Mouse (Mus musculus): ENCODE measurements around the gene Cep250.

Cep250 gene

DNA sequence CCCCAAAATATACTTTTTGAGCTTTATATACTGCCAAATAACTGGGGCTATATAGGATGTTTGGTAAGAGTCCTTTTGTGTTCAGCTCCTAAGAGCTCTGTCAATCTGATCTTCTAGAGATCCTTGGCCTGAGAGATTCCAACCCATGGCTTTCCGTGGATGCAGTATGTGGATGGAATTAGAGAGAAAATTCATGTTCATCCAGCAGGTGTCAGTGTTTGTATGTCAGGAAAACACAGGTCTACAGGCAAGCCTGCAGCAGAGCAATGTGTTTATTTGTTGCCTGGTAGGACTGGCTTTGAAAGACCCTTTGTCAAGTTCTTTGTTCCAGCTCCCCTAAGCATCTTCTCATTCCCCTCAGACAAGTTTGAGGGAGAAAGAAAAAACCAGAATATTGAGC is 6.7 kb downstream of the Cep250 start:
- no peak for DNase-seq (ENCODE audit: low read depth, low spot score)

DNA sequence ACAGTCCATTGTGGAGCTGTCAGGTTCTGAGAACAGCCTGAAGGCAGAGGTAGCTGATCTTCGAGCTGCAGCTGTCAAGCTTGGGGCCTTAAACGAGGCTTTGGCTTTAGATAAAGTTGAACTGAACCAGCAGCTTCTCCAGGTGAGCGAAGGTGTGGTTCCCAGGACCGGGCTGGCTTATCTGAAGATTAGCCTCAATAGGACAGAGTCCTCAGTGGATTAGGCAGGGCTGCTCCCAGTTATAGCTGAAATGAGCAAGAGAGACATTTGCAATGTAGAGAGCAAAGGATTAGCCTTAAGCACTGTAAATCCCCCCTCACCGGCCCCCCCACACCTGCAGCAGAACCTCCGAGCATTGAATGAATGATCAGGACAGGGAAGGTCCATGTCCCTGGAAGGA is 17.1 kb downstream of the Cep250 start:
- DNase-seq (ENCODE audit: low read depth, low spot score), result no peak

DNA sequence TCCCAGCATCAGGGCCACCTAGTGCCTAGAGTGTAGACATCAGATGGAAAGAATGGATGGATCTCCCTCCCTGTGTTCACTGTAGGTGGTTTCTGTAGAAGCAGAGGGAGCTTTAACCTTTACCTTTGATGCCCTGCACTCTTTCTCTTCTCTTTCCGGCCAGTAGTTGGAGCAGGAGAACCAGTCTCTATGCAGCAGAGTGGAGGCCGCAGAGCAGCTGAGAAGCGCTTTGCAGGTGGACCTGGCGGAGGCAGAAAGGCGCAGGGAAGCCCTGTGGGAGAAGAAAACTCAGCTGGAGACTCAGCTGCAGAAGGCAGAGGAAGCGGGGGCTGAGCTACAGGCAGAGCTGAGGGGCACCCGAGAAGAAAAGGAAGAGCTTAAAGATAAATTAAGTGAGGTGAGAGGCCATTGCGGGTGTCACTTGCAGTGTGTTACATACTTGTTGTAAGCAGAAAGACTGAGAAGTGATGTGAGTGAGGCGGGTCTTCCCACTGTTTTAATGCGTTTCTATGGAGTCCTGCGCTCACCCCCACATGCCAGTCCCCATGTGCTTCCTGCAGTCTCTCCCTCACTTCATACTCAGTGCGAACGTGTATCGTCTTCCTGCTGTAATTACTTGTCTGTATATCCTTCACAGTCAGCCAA is 18.0 kb downstream of the Cep250 start:
- DNase-seq (ENCODE audit: low read depth, low spot score), result peak; percentile 63

DNA sequence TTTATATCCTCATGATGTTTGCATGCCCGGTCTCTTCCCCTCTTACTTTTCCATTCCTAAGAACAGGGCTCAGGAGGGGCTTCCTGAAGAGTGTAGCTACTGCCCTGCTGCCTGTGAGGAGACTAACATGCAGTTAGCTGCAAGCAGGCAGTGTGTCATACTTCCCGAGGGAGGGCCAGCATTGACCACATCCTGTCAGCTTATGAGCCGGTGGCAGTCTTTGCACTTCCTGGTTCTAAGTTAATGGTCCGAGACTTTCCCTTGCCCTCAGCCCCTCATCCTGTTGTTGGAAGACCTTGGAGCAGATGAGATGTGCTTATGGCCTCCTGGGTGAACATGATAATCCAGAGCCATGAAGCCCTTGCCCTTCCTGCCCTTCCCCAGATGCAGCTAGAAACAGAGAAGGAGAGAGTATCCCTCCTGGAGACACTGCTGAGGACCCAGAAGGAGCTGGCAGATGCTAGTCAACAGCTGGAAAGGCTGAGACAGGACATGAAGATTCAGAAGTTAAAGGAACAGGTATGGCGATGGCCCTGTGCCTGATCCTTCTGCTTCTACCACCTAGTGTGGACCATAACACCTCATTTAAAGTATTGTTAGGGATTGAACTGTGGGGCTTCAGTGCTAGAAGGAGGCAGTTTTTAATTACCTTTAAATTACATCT is 23.2 kb downstream of the Cep250 start:
- no peak for DNase-seq (ENCODE audit: low read depth, low spot score)

DNA sequence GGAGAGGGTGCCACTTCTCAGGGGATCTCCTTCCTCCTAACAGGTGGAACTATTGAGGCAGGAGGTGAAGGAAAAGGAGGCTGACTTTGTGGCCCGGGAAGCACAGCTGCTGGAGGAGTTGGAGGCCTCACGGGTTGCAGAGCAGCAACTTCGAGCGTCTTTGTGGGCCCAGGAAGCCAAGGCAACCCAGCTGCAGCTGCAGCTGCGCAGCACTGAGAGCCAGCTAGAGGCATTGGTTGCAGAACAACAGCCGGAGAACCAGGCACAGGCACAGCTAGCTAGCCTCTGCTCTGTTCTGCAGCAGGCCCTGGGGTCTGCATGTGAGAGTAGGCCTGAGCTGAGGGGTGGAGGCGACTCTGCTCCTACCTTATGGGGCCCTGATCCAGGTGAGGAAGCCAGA is 29.5 kb downstream of the Cep250 start:
- no peak for DNase-seq (ENCODE audit: low read depth, low spot score)

DNA sequence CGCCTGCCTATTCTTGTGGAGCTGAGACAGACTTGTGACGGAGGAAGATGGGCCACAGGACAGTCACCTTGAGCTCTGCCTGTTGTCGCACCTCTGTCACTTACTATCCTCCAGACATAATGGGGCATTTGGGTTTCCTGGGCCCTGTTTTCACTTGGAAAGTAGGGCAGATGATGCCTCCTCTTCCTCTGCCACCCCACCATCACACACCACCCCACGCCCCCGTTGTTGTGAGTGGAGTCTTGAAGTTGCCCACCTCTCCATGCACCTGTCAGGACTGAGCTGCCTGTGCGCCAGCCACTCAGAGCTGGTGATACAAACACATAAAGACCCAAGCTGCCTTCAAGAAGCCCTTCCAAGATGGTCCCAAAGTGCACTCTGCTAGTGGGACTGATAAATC is 30.9 kb downstream of the Cep250 start:
- DNase-seq (ENCODE audit: low read depth, low spot score), result no peak

DNA sequence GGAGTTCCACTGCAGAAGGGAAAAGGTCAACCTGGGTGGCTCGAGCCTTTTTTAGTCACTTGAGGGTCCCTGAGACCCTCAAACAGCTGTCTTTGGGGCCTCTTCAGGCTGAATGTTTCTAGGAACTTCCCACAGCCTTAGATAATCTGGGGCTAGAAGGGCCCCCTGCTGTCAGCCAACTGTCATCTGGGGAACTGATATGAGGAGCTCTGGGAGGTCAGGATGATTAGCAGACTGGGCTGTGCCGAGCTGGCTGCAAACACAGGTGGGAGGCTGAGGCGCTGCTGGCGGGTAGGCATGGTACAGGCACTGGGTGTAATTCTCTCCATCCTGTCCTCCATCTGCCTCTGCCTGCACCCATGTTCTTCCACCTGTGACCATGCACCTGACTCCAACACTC is 32.8 kb downstream of the Cep250 start:
- DNase-seq (ENCODE audit: low read depth, low spot score), result no peak

DNA sequence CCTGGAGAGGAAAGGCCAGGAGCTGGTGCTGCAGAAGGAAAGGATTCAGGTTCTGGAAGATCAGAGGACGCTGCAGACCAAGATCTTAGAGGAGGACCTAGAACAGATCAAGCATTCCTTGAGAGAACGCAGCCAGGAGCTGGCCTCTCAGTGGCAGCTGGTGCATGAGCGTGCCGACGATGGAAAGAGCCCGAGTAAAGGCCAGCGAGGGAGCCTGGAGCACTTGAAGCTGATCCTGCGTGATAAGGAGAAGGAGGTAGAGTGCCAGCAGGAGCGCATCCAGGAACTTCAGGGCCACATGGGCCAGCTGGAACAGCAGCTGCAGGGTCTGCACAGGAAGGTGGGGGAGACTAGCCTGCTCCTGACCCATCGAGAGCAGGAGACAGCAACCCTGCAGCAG is 34.9 kb downstream of the Cep250 start:
- DNase-seq (ENCODE audit: low read depth, low spot score), result no peak

DNA sequence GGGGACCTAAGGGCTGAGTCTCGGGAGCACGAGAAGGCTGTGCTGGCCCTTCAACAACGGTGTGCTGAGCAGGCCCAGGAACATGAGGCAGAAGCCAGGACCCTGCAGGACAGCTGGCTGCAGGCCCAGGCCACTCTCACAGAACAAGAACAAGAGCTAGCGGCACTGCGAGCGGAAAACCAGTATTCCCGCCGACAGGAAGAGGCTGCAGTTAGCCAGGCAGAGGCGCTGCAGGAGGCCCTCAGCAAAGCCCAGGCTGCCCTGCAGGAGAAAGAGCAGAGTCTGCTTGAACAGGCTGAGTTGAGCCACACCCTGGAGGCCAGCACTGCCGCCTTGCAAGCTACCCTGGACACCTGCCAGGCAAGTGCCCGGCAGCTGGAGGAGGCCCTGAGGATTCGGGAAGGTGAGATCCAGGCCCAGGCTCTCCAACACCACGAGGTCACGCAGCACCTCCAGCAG is 35.6 kb downstream of the Cep250 start:
- peak; percentile 9 for DNase-seq (ENCODE audit: low read depth, low spot score)

DNA sequence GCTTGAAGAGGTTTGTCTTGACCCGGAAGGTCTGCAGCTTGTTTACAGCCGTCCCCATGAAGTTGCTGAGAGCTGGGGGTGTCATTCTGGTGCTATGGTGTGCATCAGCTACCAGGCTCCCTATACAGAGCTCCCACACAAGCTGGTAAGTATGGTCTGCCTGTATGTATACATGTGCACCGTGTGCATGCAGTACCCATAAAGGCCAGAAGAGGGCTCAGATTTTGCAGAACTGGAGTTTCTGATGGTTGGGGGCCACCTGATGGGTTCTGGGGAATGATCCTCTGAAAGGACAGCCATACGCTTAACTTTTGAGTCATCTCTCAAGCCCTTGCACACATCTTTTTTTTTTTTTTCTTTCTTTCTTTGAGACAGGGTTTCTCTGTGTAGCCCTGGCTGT is 49.1 kb downstream of the Cep250 start:
- DNase-seq (ENCODE audit: low read depth, low spot score), result peak; percentile 80

DNA sequence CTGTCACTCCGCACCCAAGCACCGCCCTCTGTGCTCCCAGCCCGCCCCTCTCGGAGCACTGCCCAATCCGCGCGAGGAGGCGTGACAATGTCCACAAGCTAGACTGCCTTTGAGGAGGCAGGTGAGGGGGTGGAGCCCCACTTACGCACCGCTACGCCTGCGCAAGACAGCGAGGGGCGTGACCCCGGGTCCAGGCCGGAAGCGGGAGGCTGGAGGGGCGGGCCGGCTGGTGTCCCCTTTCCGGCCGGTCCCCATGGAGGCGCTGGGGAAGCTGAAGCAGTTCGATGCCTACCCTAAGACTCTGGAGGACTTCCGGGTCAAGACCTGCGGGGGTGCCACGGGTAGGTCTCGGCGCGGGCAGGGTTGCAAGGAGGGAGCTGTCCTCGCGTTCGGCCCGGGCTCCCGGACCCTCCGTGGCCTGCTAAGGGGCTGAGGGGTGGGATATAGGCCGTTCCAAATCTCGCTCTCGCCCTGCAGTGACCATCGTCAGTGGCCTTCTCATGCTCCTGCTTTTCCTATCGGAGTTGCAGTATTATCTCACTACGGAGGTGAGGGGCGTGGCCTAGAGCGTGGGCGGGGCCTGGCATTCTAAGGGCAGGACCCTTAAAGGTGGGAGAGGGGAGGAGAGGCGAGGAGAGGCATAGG is 51.8 kb downstream of the Cep250 start, which contains the start of the genes 6430550D23Rik and Ergic3:
6430550D23Rik (minus strand) TSS at position 90 of the 645 bp plus-strand sequence.
Ergic3 (plus strand) TSS at position 158 of the 645 bp plus-strand sequence.
- DNase-seq (ENCODE audit: low read depth, low spot score), result peak; percentile 99

DNA sequence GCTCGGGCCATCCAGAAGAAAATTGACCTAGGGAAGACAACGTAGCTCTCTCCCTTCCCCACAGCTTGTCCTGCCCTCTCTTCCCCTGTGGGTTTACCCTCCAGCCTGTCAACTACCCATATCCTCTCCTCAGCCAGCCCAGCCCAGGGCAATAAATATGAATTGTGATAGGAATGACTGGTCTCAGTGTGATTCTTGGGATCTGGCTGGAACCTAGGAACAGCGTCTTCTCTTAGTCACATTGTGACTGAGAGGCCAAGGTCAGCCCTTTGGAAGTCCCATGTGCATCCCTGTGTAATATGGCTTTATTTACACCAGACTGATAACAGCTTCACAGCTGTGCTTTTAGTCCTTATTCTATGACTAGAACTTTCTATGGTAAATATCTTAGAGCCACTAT is 61.8 kb downstream of the Cep250 start:
- no peak for DNase-seq (ENCODE audit: low read depth, low spot score)

DNA sequence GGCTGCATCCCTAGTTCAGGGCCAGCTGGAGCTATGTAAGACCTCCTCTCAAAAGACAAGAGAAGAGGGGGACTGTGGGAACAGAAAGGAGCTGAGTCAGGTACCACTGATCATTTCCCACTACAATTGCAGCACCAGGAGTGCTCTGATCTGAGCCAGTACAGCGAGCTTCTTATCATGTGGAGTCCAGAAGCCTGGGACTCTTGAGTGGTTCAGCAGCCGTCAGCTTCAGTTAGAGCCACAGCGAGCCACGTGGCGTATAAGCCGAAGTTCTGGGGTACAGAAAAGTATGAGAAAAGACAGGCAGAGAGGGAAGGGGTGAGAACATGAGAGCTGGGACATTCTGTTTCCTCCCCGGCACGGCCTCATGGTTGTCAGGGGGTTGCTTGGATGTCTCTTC is 65.0 kb downstream of the Cep250 start:
- no peak for DNase-seq (ENCODE audit: low read depth, low spot score)

DNA sequence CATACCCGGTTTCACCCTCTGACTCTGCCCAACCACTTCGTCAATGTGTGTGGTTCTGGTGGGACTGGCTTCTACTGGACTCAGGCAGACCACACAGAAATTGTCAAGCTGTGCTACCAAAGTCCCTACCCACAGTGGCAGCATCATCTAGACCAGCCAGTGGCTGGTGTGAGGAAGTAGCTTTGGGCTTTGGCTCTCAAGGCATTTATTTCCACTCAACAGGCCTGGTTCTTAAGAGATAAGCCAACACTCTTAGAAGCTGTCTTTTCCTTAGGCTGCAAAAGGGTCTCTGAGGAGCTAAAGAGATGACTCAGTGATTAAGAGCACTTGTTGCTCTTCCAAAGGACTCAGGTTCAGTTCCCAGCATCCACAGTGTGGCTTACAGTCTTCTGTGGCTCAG is 65.5 kb downstream of the Cep250 start:
- DNase-seq (ENCODE audit: low read depth, low spot score), result no peak

DNA sequence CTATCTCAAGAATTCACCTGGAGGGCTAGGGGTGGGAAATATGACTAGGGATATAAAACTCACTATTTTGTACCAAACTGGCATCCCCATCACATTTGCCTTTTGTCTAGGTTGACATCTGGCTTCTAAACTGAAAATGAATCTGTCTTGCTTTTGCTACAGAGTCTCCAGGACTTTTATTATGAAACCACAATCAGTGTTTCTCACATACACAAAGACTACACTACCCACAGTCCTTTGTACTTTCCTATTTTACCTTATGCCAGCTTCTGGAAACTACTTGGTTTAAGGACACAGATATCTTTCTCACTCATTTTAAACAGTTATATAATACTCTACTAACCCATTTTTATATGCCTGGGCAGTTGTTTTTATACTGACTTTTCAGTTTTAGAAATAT is 69.2 kb downstream of the Cep250 start:
- DNase-seq (ENCODE audit: low read depth, low spot score), result peak; percentile 28

DNA sequence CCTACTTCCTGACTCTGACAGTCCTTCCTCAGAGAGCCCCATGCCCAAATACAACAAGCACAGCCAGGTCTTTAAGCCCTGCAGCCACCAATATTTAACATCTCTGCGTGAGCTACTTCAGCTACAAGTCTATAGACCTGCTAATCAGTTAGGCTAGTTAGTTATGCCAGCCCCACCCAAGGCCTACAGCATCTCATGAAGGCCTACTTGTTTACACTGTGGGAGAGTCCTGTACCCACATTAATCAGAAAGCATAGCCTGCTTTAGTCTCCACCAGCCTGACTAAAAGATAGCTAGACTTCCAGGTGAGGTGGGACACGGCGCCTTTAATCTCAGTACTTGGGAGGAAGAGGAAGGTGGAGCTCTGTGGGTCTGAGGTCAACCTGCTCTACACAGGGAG is 83.1 kb downstream of the Cep250 start:
- no peak for DNase-seq (ENCODE audit: low read depth, low spot score)

DNA sequence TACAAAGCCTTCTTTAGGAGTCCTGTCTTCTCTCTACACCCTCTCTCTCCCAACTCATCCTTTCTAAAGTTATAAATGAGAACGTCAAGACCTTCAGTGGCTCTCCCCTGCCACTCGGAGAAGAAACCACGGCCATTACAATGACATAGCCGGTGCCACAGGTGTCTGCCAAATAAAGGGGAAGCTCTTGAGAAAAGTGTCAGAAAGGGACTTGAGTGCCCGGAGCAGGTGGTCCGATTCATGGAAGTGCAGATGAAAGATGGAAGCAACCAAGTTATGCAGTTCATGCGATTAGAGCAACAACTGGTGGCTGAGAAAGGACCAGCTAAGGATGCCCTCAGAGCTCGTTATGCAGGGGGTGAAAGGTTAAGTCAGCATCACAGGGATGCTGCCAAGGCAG is 86.6 kb downstream of the Cep250 start:
- no peak for DNase-seq (ENCODE audit: low read depth, low spot score)

DNA sequence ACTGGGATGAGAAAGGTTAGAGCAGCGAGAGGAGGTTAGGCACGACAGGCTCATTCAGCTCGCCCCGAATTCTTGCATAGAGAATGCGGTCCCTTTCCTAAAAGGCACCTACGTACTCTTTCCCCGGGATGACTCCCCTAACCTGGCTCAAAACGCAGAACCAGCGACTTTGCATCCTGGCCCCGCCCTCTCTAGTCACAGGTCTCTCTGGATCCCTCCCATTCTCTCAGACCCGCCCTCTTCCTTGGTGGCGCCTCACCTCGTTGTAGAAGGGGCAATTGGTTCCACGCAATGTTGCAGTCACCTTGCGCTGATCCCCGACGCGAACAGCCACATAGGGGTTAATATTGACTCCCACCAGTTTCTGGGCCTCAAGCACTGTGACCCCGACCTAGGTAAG is 91.7 kb downstream of the Cep250 start:
- DNase-seq (ENCODE audit: low read depth, low spot score), result peak; percentile 46

Measured in ES-CJ7 (cell line).